Mouse (Mus musculus) heart, embryonic 10.5 days (tissue): Measurements from ENCODE around the gene Rnf149. TPM values are rescaled to one million over a fixed set of nuclear protein-coding genes. Genes with fewer than 3 reads are reported as not detected.

Experiments used
- DNase-seq: peaks from one replicate; pipeline ENCODE4 v3.0.0-alpha.2; 2017; ENCODE audit warnings: low spot score
- H3K27ac ChIP-seq: fragments of 300-500 bp; sonication (generic); 2 replicates; pipeline ENCODE4 v1.5.1; 2016; ENCODE audit warnings: mild to moderate bottlenecking
- H3K27me3 ChIP-seq: fragments of 300-500 bp; sonication (generic); 2 replicates; pipeline ENCODE4 v1.6.1; 2016; ENCODE audit warnings: mild to moderate bottlenecking; ENCODE audit not compliant: poor library complexity, insufficient read depth, severe bottlenecking
- H3K36me3 ChIP-seq: fragments of 300-500 bp; sonication (generic); 2 replicates; pipeline ENCODE4 v1.6.1; 2016; ENCODE audit warnings: mild to moderate bottlenecking, moderate library complexity
- H3K4me1 ChIP-seq: fragments of 300-500 bp; sonication (generic); 2 replicates; pipeline ENCODE4 v1.6.1; 2016; ENCODE audit warnings: mild to moderate bottlenecking
- H3K4me3 ChIP-seq: fragments of 300-500 bp; sonication (generic); 2 replicates; pipeline ENCODE4 v1.5.1; 2016; ENCODE audit warnings: mild to moderate bottlenecking, moderate library complexity
- H3K9me3 ChIP-seq: fragments of 300-500 bp; sonication (generic); 2 replicates; pipeline ENCODE4 v1.6.1; 2016; ENCODE audit warnings: mild to moderate bottlenecking, moderate library complexity
- WGBS: fragments of 180-500 bp; shearing (Covaris S2); methylation state at CpG from one replicate; pipeline ENCODE4 v1.1.7; 2016; 5-methylcytosine and 5-hydroxymethylcytosine counted together
- polyA plus RNA-seq: library from polyadenylated mRNA; unstranded; fragments of >200 nt; fragmentation: Nextera tagmentation; extraction: Ambion mirVana; gene quantifications from 2 replicates; pipeline ENCODE4 v1.2.1, GENCODE M21; 2016

Gene Rnf149
- polyA plus RNA-seq, 1 experiment from 2014 or later, result 26.0 TPM

GRCm38 (mm10) chr1:39536701-39537100 is 40.5 kb downstream of the Rnf149 start:
- WGBS, result 44% methylated on average over 7 of the region's 7 CpGs

GRCm38 (mm10) chr1:39535515-39536311 is 41.5 kb downstream of the Rnf149 start:
- peaks cover 32% of the 10 kb centered on the region for H3K36me3 ChIP-seq
- peak; percentile 99 for DNase-seq
- H3K4me1 ChIP-seq, result peaks cover 11% of the 10 kb centered on the region
- peaks cover 6% of the 10 kb centered on the region; the same call in 1 of the 2 replicates for H3K9me3 ChIP-seq
- H3K27me3 ChIP-seq, result no peaks in the 10 kb centered on the region
- peak overlapping the region; percentile 97 for H3K27ac ChIP-seq
- H3K4me3 ChIP-seq, result peak overlapping the region; percentile 97
- under 1% methylated on average over 96 of the region's 100 CpGs for WGBS

More at GRCm38 (mm10) chr1:39536701-39537100, 40.5 kb downstream of the Rnf149 start:
- peaks cover 7% of the 10 kb centered on the region; the same call in 1 of the 2 replicates for H3K9me3 ChIP-seq
- peaks cover 40% of the 10 kb centered on the region for H3K36me3 ChIP-seq
- peak; percentile 66 for DNase-seq
- peak overlapping the region; percentile 97 for H3K4me3 ChIP-seq
- no peak overlapping the region for H3K27ac ChIP-seq
- no peaks in the 10 kb centered on the region for H3K27me3 ChIP-seq
- peaks cover 11% of the 10 kb centered on the region for H3K4me1 ChIP-seq

GRCm38 (mm10) chr1:39534831-39535230 is 42.4 kb downstream of the Rnf149 start, which contains the start of gene Cnot11:
TSS of gene Cnot11 (plus strand) at chr1:39534992.
- no peaks in the 10 kb centered on the region for H3K9me3 ChIP-seq
- H3K4me3 ChIP-seq, result peak within 1 kb of the TSS; percentile 97
- peaks cover 11% of the 10 kb centered on the region for H3K4me1 ChIP-seq
- no peaks in the 10 kb centered on the region for H3K27me3 ChIP-seq
- peak within 1 kb of the TSS; percentile 97 for H3K27ac ChIP-seq
- DNase-seq, result peak; percentile 60
- WGBS, result 35% methylated on average over 13 of the region's 13 CpGs
- H3K36me3 ChIP-seq, result peaks cover 24% of the 10 kb centered on the region

- Histone ChIP-seq H3K4me1 (peaks cover 11% of the 10 kb centered on the region), H3K4me3 (no peak overlapping the region), H3K27ac (no peak overlapping the region), H3K27me3 (no peaks in the 10 kb centered on the region), H3K9me3 (no peaks in the 10 kb centered on the region), H3K36me3 (peaks cover 14% of the 10 kb centered on the region)
- 27% methylated on average over 3 of the region's 3 CpGs for WGBS
- DNase-seq, result peak; percentile 64
Measured at GRCm38 (mm10) chr1:39533917-39534316, 43.3 kb downstream of the Rnf149 start.

- 64% methylated on average over 4 of the region's 4 CpGs for WGBS
- DNase-seq, result no peak
- H3K27me3 ChIP-seq, result no peaks in the 10 kb centered on the region
- no peaks in the 10 kb centered on the region for H3K36me3 ChIP-seq
- H3K4me1 ChIP-seq, result no peaks in the 10 kb centered on the region
- no peak overlapping the region for H3K27ac ChIP-seq
- no peak overlapping the region for H3K4me3 ChIP-seq
- H3K9me3 ChIP-seq, result no peaks in the 10 kb centered on the region
Measured at GRCm38 (mm10) chr1:39531036-39531435, 46.2 kb downstream of the Rnf149 start.

GRCm38 (mm10) chr1:39530258-39530943 is 46.8 kb downstream of the Rnf149 start:
- Histone ChIP-seq H3K27me3 (no peaks in the 10 kb centered on the region), H3K9me3 (no peaks in the 10 kb centered on the region), H3K27ac (no peak overlapping the region), H3K4me3 (no peak overlapping the region), H3K4me1 (no peaks in the 10 kb centered on the region), H3K36me3 (no peaks in the 10 kb centered on the region)
- 37% methylated on average over 13 of the region's 13 CpGs for WGBS
- no peak for DNase-seq

- Histone ChIP-seq H3K4me3 (no peak overlapping the region), H3K9me3 (no peaks in the 10 kb centered on the region), H3K4me1 (no peaks in the 10 kb centered on the region), H3K36me3 (no peaks in the 10 kb centered on the region), H3K27ac (no peak overlapping the region), H3K27me3 (no peaks in the 10 kb centered on the region)
- DNase-seq, result no peak
- 75% methylated on average over 6 of the region's 6 CpGs for WGBS
Measured at GRCm38 (mm10) chr1:39528319-39528718, 48.9 kb downstream of the Rnf149 start.

GRCm38 (mm10) chr1:39527432-39527831 is 49.8 kb downstream of the Rnf149 start:
- WGBS, result 9% methylated on average over 7 of the region's 7 CpGs
- no peaks in the 10 kb centered on the region for H3K4me1 ChIP-seq
- no peak for DNase-seq
- no peak overlapping the region for H3K4me3 ChIP-seq
- no peak overlapping the region for H3K27ac ChIP-seq
- H3K9me3 ChIP-seq, result no peaks in the 10 kb centered on the region
- no peaks in the 10 kb centered on the region for H3K27me3 ChIP-seq
- no peaks in the 10 kb centered on the region for H3K36me3 ChIP-seq

- no peak overlapping the region for H3K4me3 ChIP-seq
- no peaks in the 10 kb centered on the region for H3K9me3 ChIP-seq
- H3K36me3 ChIP-seq, result no peaks in the 10 kb centered on the region
- H3K27me3 ChIP-seq, result no peaks in the 10 kb centered on the region
- 80% methylated on average over 9 of the region's 9 CpGs for WGBS
- no peak for DNase-seq
- no peaks in the 10 kb centered on the region for H3K4me1 ChIP-seq
- no peak overlapping the region for H3K27ac ChIP-seq
Measured at GRCm38 (mm10) chr1:39526371-39527167, 50.6 kb downstream of the Rnf149 start.

- Histone ChIP-seq H3K9me3 (no peaks in the 10 kb centered on the region), H3K4me3 (no peak overlapping the region), H3K27me3 (no peaks in the 10 kb centered on the region), H3K36me3 (no peaks in the 10 kb centered on the region), H3K27ac (no peak overlapping the region), H3K4me1 (no peaks in the 10 kb centered on the region)
- DNase-seq, result no peak
- WGBS, result 76% methylated on average over 7 of the region's 7 CpGs
Measured at GRCm38 (mm10) chr1:39525763-39526162, 51.4 kb downstream of the Rnf149 start.

- H3K27me3 ChIP-seq, result no peaks in the 10 kb centered on the region
- no peak for DNase-seq
- H3K27ac ChIP-seq, result no peak overlapping the region
- H3K36me3 ChIP-seq, result no peaks in the 10 kb centered on the region
- H3K9me3 ChIP-seq, result no peaks in the 10 kb centered on the region
- H3K4me1 ChIP-seq, result no peaks in the 10 kb centered on the region
- WGBS, result 30% methylated on average over 5 of the region's 5 CpGs
- no peak overlapping the region for H3K4me3 ChIP-seq
Measured at GRCm38 (mm10) chr1:39522519-39522918, 54.7 kb downstream of the Rnf149 start.

GRCm38 (mm10) chr1:39521326-39521725 is 55.9 kb downstream of the Rnf149 start:
- Histone ChIP-seq H3K27ac (no peak overlapping the region), H3K4me3 (no peak overlapping the region), H3K9me3 (no peaks in the 10 kb centered on the region), H3K27me3 (no peaks in the 10 kb centered on the region), H3K36me3 (no peaks in the 10 kb centered on the region), H3K4me1 (no peaks in the 10 kb centered on the region)
- 90% methylated on average over 7 of the region's 7 CpGs for WGBS
- DNase-seq, result no peak
